Mouse (Mus musculus) MEL (cell line): ENCODE results near the gene Slc44a1. TPM values are rescaled to one million over a fixed set of nuclear protein-coding genes. Genes with fewer than 3 reads are reported as not detected.

ENCODE experiments used
- DNase-seq: peaks from one replicate; pipeline ENCODE4 v3.0.0; 2011; ENCODE audit warnings: low read depth, low spot score
- H3K27ac ChIP-seq: 2 replicates; pipeline ENCODE4 v1.5.1; 2012; ENCODE audit warnings: low read depth, mild to moderate bottlenecking, control low read depth, low read length, moderate library complexity; ENCODE audit not compliant: control insufficient read depth
- H3K27me3 ChIP-seq, 2 experiments: fragments of 150-350 bp in 1 of 2; sonication (generic) in 1 of 2; 2 replicates each; pipeline ENCODE4 v1.6.1; 2012; ENCODE audit warnings: low read length in 2 of 2, mild to moderate bottlenecking in 2 of 2, improper control_type of control experiment in 1 of 2, moderate library complexity in 1 of 2; ENCODE audit not compliant: insufficient read depth in 2 of 2, control insufficient read depth in 1 of 2
- H3K36me3 ChIP-seq, 2 experiments: 2 replicates each; pipeline ENCODE4 v1.6.1; 2012 to 2014; ENCODE audit warnings: low read length in 2 of 2, improper control_type of control experiment in 1 of 2, inconsistent platforms in 1 of 2, mild to moderate bottlenecking in 1 of 2; ENCODE audit not compliant: insufficient read depth in 2 of 2, control insufficient read depth in 1 of 2
- H3K4me1 ChIP-seq, 2 experiments: fragments of 150-350 bp in 1 of 2; sonication (generic) in 1 of 2; 2 replicates each; pipeline ENCODE4 v1.6.1; 2012; ENCODE audit warnings: low read length in 2 of 2, improper control_type of control experiment in 1 of 2, mild to moderate bottlenecking in 1 of 2; ENCODE audit not compliant: insufficient read depth in 2 of 2, control insufficient read depth in 1 of 2
- H3K4me3 ChIP-seq, 2 experiments: fragments of 150-350 bp in 1 of 2; sonication (generic) in 1 of 2; 2 replicates each; pipeline ENCODE4 v1.5.1; 2012; ENCODE audit warnings: low read depth in 2 of 2, low read length in 2 of 2, mild to moderate bottlenecking in 2 of 2, moderate library complexity in 2 of 2, control low read depth in 1 of 2, improper control_type of control experiment in 1 of 2; ENCODE audit not compliant: control insufficient read depth in 1 of 2, insufficient read depth in 1 of 2
- H3K79me2 ChIP-seq: 2 replicates; pipeline ENCODE4 v1.6.1; 2012; ENCODE audit warnings: mild to moderate bottlenecking, low read length, moderate library complexity; ENCODE audit not compliant: control insufficient read depth, poor library complexity, insufficient read depth
- H3K9ac ChIP-seq: 2 replicates; pipeline ENCODE4 v1.6.1; 2012; ENCODE audit warnings: low read depth, mild to moderate bottlenecking, control low read depth, low read length, moderate library complexity; ENCODE audit not compliant: control insufficient read depth, poor library complexity, severe bottlenecking
- H3K9me3 ChIP-seq: fragments of 150-350 bp; sonication (generic); replicated peaks from 2 replicates; pipeline ENCODE4 v1.6.1; 2012; ENCODE audit warnings: mild to moderate bottlenecking, low read length, improper control_type of control experiment, moderate library complexity; ENCODE audit not compliant: insufficient read depth
- BHLHE40 ChIP-seq: IDR thresholded peaks from 2 replicates; pipeline ENCODE4 v1.6.1; 2012; ENCODE audit warnings: low read depth, mild to moderate bottlenecking, inconsistent platforms, low read length, improper control_type of control experiment, borderline replicate concordance
- CHD2 ChIP-seq: IDR thresholded peaks from 2 replicates; pipeline ENCODE4 v1.6.1; 2011; ENCODE audit warnings: low read length, improper control_type of control experiment
- CTCF ChIP-seq, 3 experiments: IDR thresholded peaks in 2 of 3; conservative IDR thresholded peaks in 1 of 3; 2 replicates each; pipeline ENCODE4 v1.5.1; 2011 to 2012; ENCODE audit warnings: low read length in 3 of 3, low read depth in 2 of 3, mild to moderate bottlenecking in 2 of 3, improper control_type of control experiment in 1 of 3, inconsistent platforms in 1 of 3, mixed read lengths in 1 of 3, moderate library complexity in 1 of 3; ENCODE audit not compliant: control insufficient read depth in 1 of 3, insufficient read depth in 1 of 3, poor library complexity in 1 of 3, severe bottlenecking in 1 of 3
- EP300 ChIP-seq, 2 experiments: IDR thresholded peaks; 2 replicates each; pipeline ENCODE4 v1.6.1; 2011; ENCODE audit warnings: improper control_type of control experiment in 2 of 2, low read length in 2 of 2, low read depth in 1 of 2, mild to moderate bottlenecking in 1 of 2
- ETS1 ChIP-seq: IDR thresholded peaks from 2 replicates; pipeline ENCODE4 v1.6.1; 2012; ENCODE audit warnings: low read depth, mild to moderate bottlenecking, inconsistent platforms, low read length, improper control_type of control experiment, moderate library complexity
- GABPA ChIP-seq: IDR thresholded peaks from 2 replicates; pipeline ENCODE4 v1.6.1; 2012; ENCODE audit warnings: low read depth, mild to moderate bottlenecking, inconsistent platforms, low read length, improper control_type of control experiment, moderate library complexity
- GATA1 ChIP-seq: IDR thresholded peaks from 2 replicates; pipeline ENCODE4 v1.6.1; 2011; ENCODE audit warnings: low read depth, low read length, improper control_type of control experiment
- KAT2A ChIP-seq: conservative IDR thresholded peaks from 2 replicates; pipeline ENCODE4 v1.6.1; 2012; ENCODE audit warnings: low read depth, low read length, improper control_type of control experiment, inconsistent platforms
- MAX ChIP-seq: IDR thresholded peaks from 2 replicates; pipeline ENCODE4 v1.6.1; 2011; ENCODE audit warnings: low read length, improper control_type of control experiment
- MAZ ChIP-seq: IDR thresholded peaks from 2 replicates; pipeline ENCODE4 v1.6.1; 2012; ENCODE audit warnings: low read depth, mild to moderate bottlenecking, inconsistent platforms, low read length, improper control_type of control experiment
- MYB ChIP-seq: IDR thresholded peaks from 2 replicates; pipeline ENCODE4 v1.6.1; 2011; ENCODE audit warnings: mild to moderate bottlenecking, low read depth, low read length, improper control_type of control experiment
- MYC ChIP-seq: IDR thresholded peaks from 2 replicates; pipeline ENCODE4 v1.6.1; 2011; ENCODE audit warnings: low read depth, mild to moderate bottlenecking, low read length, improper control_type of control experiment, moderate library complexity
- POLR2A ChIP-seq, 2 experiments: IDR thresholded peaks; 2 replicates each; pipeline ENCODE4 v1.6.1; 2011 to 2012; ENCODE audit warnings: low read length in 2 of 2, mild to moderate bottlenecking in 2 of 2, control low read depth in 1 of 2, improper control_type of control experiment in 1 of 2, low read depth in 1 of 2, moderate library complexity in 1 of 2; ENCODE audit not compliant: control insufficient read depth in 1 of 2, insufficient read depth in 1 of 2, poor library complexity in 1 of 2
- RCOR1 ChIP-seq: IDR thresholded peaks from 2 replicates; pipeline ENCODE4 v1.6.1; 2012; ENCODE audit warnings: low read depth, mild to moderate bottlenecking, inconsistent platforms, low read length, improper control_type of control experiment
- TAL1 ChIP-seq: IDR thresholded peaks from 2 replicates; pipeline ENCODE4 v1.6.1; 2012; ENCODE audit warnings: mild to moderate bottlenecking, inconsistent platforms, low read length, moderate library complexity, mixed read lengths
- TCF12 ChIP-seq: IDR thresholded peaks from 2 replicates; pipeline ENCODE4 v1.6.1; 2014; ENCODE audit warnings: low read depth, mild to moderate bottlenecking, inconsistent platforms, low read length, improper control_type of control experiment, moderate library complexity
- UBTF ChIP-seq: IDR thresholded peaks from 2 replicates; pipeline ENCODE4 v1.6.1; 2012; ENCODE audit warnings: low read depth, mild to moderate bottlenecking, inconsistent platforms, low read length, improper control_type of control experiment, moderate library complexity, borderline replicate concordance; ENCODE audit not compliant: insufficient read depth
- USF2 ChIP-seq, 2 experiments: IDR thresholded peaks; 2 replicates each; pipeline ENCODE4 v1.6.1; 2011 to 2012; ENCODE audit warnings: improper control_type of control experiment in 2 of 2, low read length in 2 of 2, borderline replicate concordance in 1 of 2, inconsistent platforms in 1 of 2, low read depth in 1 of 2, mild to moderate bottlenecking in 1 of 2; ENCODE audit not compliant: insufficient read depth in 1 of 2
- ZC3H11A ChIP-seq: IDR thresholded peaks from 2 replicates; pipeline ENCODE4 v1.6.1; 2012; ENCODE audit warnings: low read depth, mild to moderate bottlenecking, inconsistent platforms, low read length, improper control_type of control experiment
- ZMIZ1 ChIP-seq: IDR thresholded peaks from 2 replicates; pipeline ENCODE4 v1.6.1; 2012; ENCODE audit warnings: low read depth, mild to moderate bottlenecking, inconsistent platforms, low read length, improper control_type of control experiment, moderate library complexity
- ZNF384 ChIP-seq: IDR thresholded peaks from 2 replicates; pipeline ENCODE4 v1.6.1; 2012; ENCODE audit warnings: low read depth, mild to moderate bottlenecking, inconsistent platforms, low read length, improper control_type of control experiment
- polyA plus RNA-seq, 2 experiments: library from polyadenylated mRNA; stranded (reverse) in 1 of 2; unstranded in 1 of 2; fragments of >175 nt in 1 of 2; fragments of >200 nt in 1 of 2; gene quantifications; 2 replicates each; pipeline versions ENCODE4 v1.2.1 to v1.2.4; 2012; ENCODE audit warnings: low replicate concordance in 2 of 2, low read depth in 1 of 2; ENCODE audit not compliant: insufficient read length in 2 of 2, insufficient read depth in 1 of 2, missing spikeins in 1 of 2
- total RNA-seq: library from RNA; depleted of rRNA; stranded (reverse); fragments of 300-350 nt; gene quantifications from 2 replicates; pipeline ENCODE4 v1.2.3, GENCODE M21; 2012

Gene Slc44a1
- total and polyA plus RNA-seq, 3 experiments, result 9.6 to 10.6 TPM; not detected in 1

- no peak for TF ChIP-seq MAZ
- TF ChIP-seq ZNF384, result no peak
- peak; percentile 53 for TF ChIP-seq GATA1
- peak; percentile 31 to 66 for TF ChIP-seq EP300 (IDR thresholded peaks at IDR 0.05; ENCODE audit: low read depth in 1 of 2, low read length in 2 of 2)
- no peak for TF ChIP-seq MYC
- TF ChIP-seq ETS1, result no peak
- TF ChIP-seq UBTF, result no peak
- no peak for TF ChIP-seq CHD2
- TF ChIP-seq MAX, result no peak
- TF ChIP-seq TAL1, result 0 out of 2 replicates have a peak, but pooled peaks have one; percentile 20
- no peak for TF ChIP-seq MYB
- TF ChIP-seq RCOR1, result no peak
- TF ChIP-seq USF2 (IDR thresholded peaks at IDR 0.05; ENCODE audit: borderline replicate concordance in 1 of 2, insufficient read depth in 1 of 2, low read depth in 1 of 2, low read length in 2 of 2), result no peak
- TF ChIP-seq KAT2A, result no peak
- TF ChIP-seq ZC3H11A, result no peak
- no peak for TF ChIP-seq POLR2A (IDR thresholded peaks at IDR 0.05; ENCODE audit: control insufficient read depth in 1 of 2, insufficient read depth in 1 of 2, low read depth in 1 of 2, low read length in 2 of 2, poor library complexity in 1 of 2)
- TF ChIP-seq CTCF (IDR thresholded peaks at IDR 0.05 in 2 of 3, conservative IDR thresholded peaks at IDR 0.05 in 1 of 3; ENCODE audit: control insufficient read depth in 1 of 3, insufficient read depth in 1 of 3, low read depth in 2 of 3, low read length in 3 of 3, poor library complexity in 1 of 3, severe bottlenecking in 1 of 3), result no peak
- TF ChIP-seq ZMIZ1, result no peak
- TF ChIP-seq TCF12, result peak; percentile 51; the same call in 1 of the 2 replicates
- no peak for TF ChIP-seq GABPA
- no peak for TF ChIP-seq BHLHE40
- no peaks in the 10 kb centered on the region for H3K27me3 ChIP-seq
- H3K9ac ChIP-seq, result no peak overlapping the region
- peaks cover 0 to 4% of the 10 kb centered on the region in 2 experiments; a peak in 1 of 4 replicates for H3K36me3 ChIP-seq
- peak; percentile 35 for DNase-seq
- no peak overlapping the region for H3K4me3 ChIP-seq
- H3K27ac ChIP-seq, result no peak overlapping the region
- no peaks in the 10 kb centered on the region for H3K9me3 ChIP-seq
- H3K79me2 ChIP-seq, result no peaks in the 10 kb centered on the region
- H3K4me1 ChIP-seq, result peaks cover 3 to 8% of the 10 kb centered on the region in 2 experiments; a peak in 2 of 4 replicates
Observed at GRCm38 (mm10) chr4:53525994-53526393, 85.8 kb downstream of the Slc44a1 start.

- Histone ChIP-seq H3K4me3 (no peak overlapping the region), H3K27me3 (no peaks in the 10 kb centered on the region), H3K9me3 (no peaks in the 10 kb centered on the region), H3K4me1 (peaks cover 3 to 8% of the 10 kb centered on the region in 2 experiments; a peak in 2 of 4 replicates), H3K79me2 (no peaks in the 10 kb centered on the region), H3K27ac (no peak overlapping the region), H3K9ac (no peak overlapping the region), H3K36me3 (peaks cover 0 to 4% of the 10 kb centered on the region in 2 experiments; a peak in 1 of 4 replicates)
- TF ChIP-seq MYB, result no peak
- no peak for DNase-seq
Observed at GRCm38 (mm10) chr4:53526446-53526845, 86.2 kb downstream of the Slc44a1 start.
